Mouse (Mus musculus) testis, adult 2 months (tissue): Measurements from ENCODE around the gene Hoxd3.

Source experiments
- CTCF ChIP-seq: fragments of 200-500 bp; IDR thresholded peaks from 2 replicates; pipeline ENCODE4 v1.5.1; 2012; ENCODE audit warnings: low read depth, mild to moderate bottlenecking, inconsistent platforms, low read length, moderate library complexity; ENCODE audit not compliant: control insufficient read depth, insufficient read depth, insufficient replicate concordance
- POLR2A ChIP-seq: fragments of 200-500 bp; IDR thresholded peaks from 2 replicates; pipeline ENCODE4 v1.6.1; 2012; ENCODE audit warnings: low read depth, mild to moderate bottlenecking, inconsistent platforms, low read length, moderate library complexity; ENCODE audit not compliant: control insufficient read depth

- TF ChIP-seq POLR2A (no peak), CTCF (no peak)
Observed at GRCm38 (mm10) chr2:74737578-74738070, 25.9 kb downstream of the Hoxd3 start.
